Mouse (Mus musculus) small intestine, adult 2 months (tissue): ENCODE measurements around the gene Rpn1. TPM values are rescaled to one million over a fixed set of nuclear protein-coding genes. Genes with fewer than 3 reads are reported as not detected.

Source experiments
- H3K27ac ChIP-seq: fragments of 200-500 bp; 2 replicates; pipeline ENCODE4 v1.5.1; 2012; ENCODE audit warnings: low read depth, low read length, control low read depth, inconsistent platforms; ENCODE audit not compliant: insufficient read depth
- H3K27me3 ChIP-seq: fragments of 200-500 bp; 2 replicates; pipeline ENCODE4 v1.6.1; 2012; ENCODE audit warnings: mild to moderate bottlenecking, moderate library complexity, low read length, inconsistent platforms; ENCODE audit not compliant: control insufficient read depth, insufficient read depth
- H3K36me3 ChIP-seq: fragments of 200-500 bp; 2 replicates; pipeline ENCODE4 v1.6.1; 2012; ENCODE audit warnings: mild to moderate bottlenecking, low read length, control low read depth, inconsistent platforms; ENCODE audit not compliant: control insufficient read depth, insufficient read depth
- H3K4me1 ChIP-seq: fragments of 200-500 bp; 2 replicates; pipeline ENCODE4 v1.6.1; 2012; ENCODE audit warnings: low read length, inconsistent platforms, mixed read lengths; ENCODE audit not compliant: control insufficient read depth, insufficient read depth, insufficient read length
- H3K4me3 ChIP-seq: fragments of 200-500 bp; 2 replicates; pipeline ENCODE4 v1.5.1; 2012; ENCODE audit warnings: low read depth, mild to moderate bottlenecking, control low read depth, inconsistent platforms, low read length, moderate library complexity
- CTCF ChIP-seq: fragments of 200-500 bp; IDR thresholded peaks from 2 replicates; pipeline ENCODE4 v1.5.1; 2012; ENCODE audit warnings: low read depth, mild to moderate bottlenecking, control low read depth, inconsistent platforms, low read length, moderate library complexity, mixed read lengths; ENCODE audit not compliant: insufficient replicate concordance, insufficient read length; ENCODE audit errors: extremely low read depth
- POLR2A ChIP-seq: fragments of 200-500 bp; IDR thresholded peaks from 2 replicates; pipeline ENCODE4 v1.6.1; 2012; ENCODE audit warnings: low read depth, mild to moderate bottlenecking, control low read depth, inconsistent platforms, low read length, moderate library complexity
- WGBS: fragments of 180-500 bp; shearing (Covaris S2); methylation state at CpG from one replicate; pipeline ENCODE4 v1.1.7; 2018; 5-methylcytosine and 5-hydroxymethylcytosine counted together
- polyA plus RNA-seq: library from polyadenylated mRNA; depleted of rRNA; stranded (reverse); fragments of >200 nt; gene quantifications from 2 replicates; pipeline ENCODE4 v1.2.3, GENCODE M21; 2012

Rpn1 gene
- polyA plus RNA-seq, 1 experiment = 104 TPM

DNA sequence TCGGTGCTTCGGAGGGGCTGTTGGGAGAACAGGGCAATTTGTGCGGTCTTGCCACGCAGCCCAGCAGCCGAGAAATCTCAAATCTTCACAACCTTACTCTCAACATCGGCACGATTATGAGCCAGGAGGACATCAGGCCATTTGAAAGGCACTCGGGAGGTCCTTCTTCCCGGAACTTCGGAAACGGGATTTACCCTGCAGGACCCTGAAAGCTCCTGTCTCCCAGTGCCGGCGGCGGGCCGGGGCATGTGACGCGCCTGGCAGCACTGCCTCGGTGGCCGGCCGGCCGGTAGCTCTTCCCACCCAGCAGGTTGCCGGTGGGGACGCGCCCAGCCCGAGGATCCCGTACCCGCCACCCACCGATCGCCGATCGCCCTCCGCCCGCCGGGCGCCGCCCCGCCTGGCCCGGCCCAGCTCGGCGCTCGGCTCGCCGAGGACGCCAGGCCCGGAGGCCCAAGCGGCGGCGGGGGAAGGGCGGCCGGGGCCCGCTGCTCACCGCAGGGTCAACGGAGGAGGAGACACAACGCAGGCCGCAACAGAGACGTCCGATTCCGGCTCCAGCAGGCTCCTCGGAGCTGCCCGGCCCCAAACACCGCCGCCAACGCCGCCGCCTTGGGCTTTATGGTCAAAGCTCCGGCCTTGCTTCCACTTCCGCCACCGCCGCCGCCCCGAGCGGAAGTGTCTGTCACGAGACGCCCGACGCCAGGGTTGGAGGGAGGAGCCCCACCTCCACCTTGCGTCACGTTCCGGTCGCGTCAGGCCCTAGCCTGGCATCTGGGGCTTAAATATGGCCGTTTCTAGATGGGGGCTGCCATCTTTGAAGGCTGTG, 39.5 kb upstream of the Rpn1 start, which contains the start of gene Rab7:
Gene Rab7 (minus strand): TSS at position 694 of the 829 bp plus-strand sequence.
- Histone ChIP-seq H3K36me3 (no peaks in the 10 kb centered on the region), H3K4me3 (peak within 1 kb of the TSS; percentile 85), H3K27ac (peak within 1 kb of the TSS; percentile 69), H3K4me1 (peaks cover 18% of the 10 kb centered on the region), H3K27me3 (no peaks in the 10 kb centered on the region)
- TF ChIP-seq CTCF = no peak
- TF ChIP-seq POLR2A = peak; percentile 91
- WGBS = under 1% methylated on average over 82 of the region's 82 CpGs

DNA sequence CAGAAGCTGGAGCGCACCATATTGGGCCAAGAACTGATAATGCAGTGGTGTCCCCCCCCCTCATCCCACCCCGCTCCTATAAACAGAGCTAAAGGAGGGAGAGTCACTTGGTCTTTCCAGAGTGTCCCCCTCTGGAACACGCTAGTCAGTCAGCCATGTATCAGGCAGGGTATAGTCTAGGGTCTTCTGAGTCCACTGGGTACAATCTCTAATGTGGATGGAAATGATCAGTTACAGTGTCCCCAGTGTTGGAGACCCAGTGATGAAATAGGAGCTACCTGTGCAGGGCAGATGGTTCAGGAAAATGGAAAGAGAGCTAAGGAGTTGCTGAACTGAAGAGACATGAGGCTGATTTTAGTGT, 38.9 kb upstream of the Rpn1 start:
- Histone ChIP-seq H3K27ac (no peak overlapping the region), H3K27me3 (no peaks in the 10 kb centered on the region), H3K4me1 (peaks cover 18% of the 10 kb centered on the region), H3K36me3 (no peaks in the 10 kb centered on the region), H3K4me3 (peak overlapping the region; percentile 85)
- TF ChIP-seq POLR2A (no peak), CTCF (no peak)
- 28% methylated on average over 3 of the region's 3 CpGs for WGBS

DNA sequence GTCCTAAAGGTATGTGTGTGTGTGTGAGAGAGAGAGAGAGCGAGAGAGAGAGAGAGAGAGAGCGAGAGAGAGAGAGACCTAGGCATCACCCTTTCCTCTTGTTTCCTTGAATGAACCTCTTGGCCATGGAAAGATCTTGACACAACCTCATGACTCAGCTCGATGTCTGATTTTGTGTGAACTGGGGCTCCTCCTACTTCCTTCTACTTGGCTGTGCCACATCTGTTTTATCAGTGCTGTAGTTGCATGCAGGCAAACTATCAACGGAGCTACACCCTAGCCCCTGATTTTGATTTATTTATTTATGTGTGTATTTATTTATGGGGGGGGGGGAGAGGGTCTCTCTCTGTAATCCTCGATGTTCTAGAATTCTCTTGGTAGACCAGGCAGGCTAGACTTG, 36.4 kb upstream of the Rpn1 start:
- WGBS = 43% methylated on average over 5 of the region's 5 CpGs
- Histone ChIP-seq H3K4me3 (no peak overlapping the region), H3K4me1 (peaks cover 15% of the 10 kb centered on the region), H3K27me3 (no peaks in the 10 kb centered on the region; the same call in 1 of the 2 replicates), H3K27ac (peak overlapping the region; percentile 2; the same call in 1 of the 2 replicates), H3K36me3 (no peaks in the 10 kb centered on the region)
- TF ChIP-seq CTCF = no peak
- no peak for TF ChIP-seq POLR2A

DNA sequence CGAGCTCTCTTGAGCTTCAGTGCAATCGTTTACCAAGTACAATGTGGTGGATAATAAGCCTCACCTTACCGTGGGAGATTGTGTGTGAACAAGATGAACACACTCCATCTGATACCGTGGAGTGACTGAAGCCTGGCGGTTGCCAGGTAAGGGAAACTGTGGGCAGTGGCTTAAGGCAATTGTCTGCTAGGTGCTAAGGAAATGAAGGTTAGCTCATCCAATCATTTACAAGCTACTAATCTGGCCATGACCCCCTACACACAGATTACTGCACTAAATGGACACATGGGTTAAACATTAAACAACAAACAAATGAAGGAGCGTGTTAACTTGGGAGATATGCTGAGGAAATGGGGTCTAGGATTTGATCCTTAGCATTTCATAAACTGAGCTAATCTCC, 35.3 kb upstream of the Rpn1 start:
- Histone ChIP-seq H3K4me1 (peaks cover 13% of the 10 kb centered on the region; the same call in 1 of the 2 replicates), H3K27me3 (no peaks in the 10 kb centered on the region; the same call in 1 of the 2 replicates), H3K36me3 (no peaks in the 10 kb centered on the region), H3K4me3 (no peak overlapping the region), H3K27ac (peak overlapping the region; percentile 45)
- WGBS = 25% methylated on average over 6 of the region's 6 CpGs
- no peak for TF ChIP-seq CTCF
- TF ChIP-seq POLR2A = no peak

DNA sequence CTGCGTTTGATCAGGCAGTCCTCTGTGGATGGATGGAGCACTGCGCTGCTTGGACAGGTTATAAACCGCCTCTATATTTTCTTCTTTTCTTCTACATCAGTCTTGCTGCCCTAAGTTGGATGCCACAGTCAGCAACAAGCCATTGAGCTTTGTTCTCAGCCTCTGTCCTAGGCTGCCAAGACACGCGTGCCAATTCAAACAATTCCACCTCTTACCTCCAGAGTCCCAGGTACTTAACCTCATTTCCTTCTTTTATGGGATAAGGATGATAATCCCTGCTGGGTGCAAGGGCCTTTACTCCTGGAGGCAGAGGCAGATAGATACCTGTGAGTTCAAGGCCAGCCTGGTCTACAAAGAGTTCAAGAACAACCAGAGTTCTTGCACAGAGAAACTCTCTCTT, 33.1 kb upstream of the Rpn1 start:
- Histone ChIP-seq H3K27ac (no peak overlapping the region), H3K4me1 (peaks cover 20% of the 10 kb centered on the region; the same call in 1 of the 2 replicates), H3K36me3 (no peaks in the 10 kb centered on the region), H3K27me3 (peaks cover 3% of the 10 kb centered on the region; the same call in 1 of the 2 replicates), H3K4me3 (no peak overlapping the region)
- 43% methylated on average over 5 of the region's 5 CpGs for WGBS
- TF ChIP-seq POLR2A = no peak
- no peak for TF ChIP-seq CTCF

DNA sequence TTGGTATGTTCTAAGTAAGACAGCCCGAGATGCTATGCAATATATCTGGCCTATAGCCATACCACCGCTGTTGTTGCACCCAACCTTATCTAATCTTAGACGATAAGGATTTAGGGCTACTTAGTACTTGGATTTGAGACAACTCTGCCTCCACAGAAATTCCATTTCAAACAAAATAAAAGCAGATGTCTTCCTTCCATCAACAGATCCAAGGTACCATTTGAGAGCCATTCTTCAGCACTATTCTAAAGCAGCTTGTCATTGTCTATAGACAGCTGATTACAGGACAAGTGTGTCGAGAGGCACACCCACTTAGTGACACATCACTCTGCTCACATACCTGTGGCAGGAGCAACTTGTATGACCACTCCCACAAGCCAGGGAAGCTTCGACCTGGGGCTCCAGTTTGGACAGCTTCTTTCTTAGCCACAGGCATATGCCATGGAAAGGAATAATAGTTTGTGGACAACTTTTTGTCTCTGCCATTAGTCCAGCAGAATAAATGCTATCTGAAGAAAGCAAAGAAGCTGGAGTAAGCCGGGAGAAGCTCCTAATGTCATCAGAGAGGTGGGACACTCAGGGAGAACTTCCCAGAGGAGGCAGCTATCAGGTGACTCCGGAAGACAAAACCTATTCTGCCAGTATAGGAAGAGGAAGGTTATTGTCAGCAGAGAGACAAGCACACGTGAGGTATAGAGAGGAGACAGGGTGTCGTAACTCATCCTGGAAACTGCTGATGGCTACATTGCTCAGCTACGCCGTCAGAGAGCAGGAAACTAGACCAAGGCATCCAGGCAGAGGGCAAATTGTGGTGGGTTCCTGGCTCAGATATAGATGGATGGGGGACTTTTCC, 30.8 kb upstream of the Rpn1 start:
- Histone ChIP-seq H3K4me3 (no peak overlapping the region), H3K4me1 (peaks cover 20% of the 10 kb centered on the region; the same call in 1 of the 2 replicates), H3K36me3 (no peaks in the 10 kb centered on the region), H3K27me3 (peaks cover 3% of the 10 kb centered on the region; the same call in 1 of the 2 replicates), H3K27ac (no peak overlapping the region)
- no peak for TF ChIP-seq POLR2A
- WGBS = 23% methylated on average over 11 of the region's 11 CpGs
